Mouse (Mus musculus) liver, adult 2 months (tissue): ENCODE measurements around the gene Oosp2.

Experiments
- CTCF ChIP-seq: fragments of 200-500 bp; IDR thresholded peaks from 2 replicates; pipeline ENCODE4 v1.5.1; 2011; ENCODE audit warnings: low read depth, low read length, control low read depth
- POLR2A ChIP-seq: fragments of 200-500 bp; IDR thresholded peaks from 2 replicates; pipeline ENCODE4 v1.6.1; 2011; ENCODE audit warnings: low read length, control low read depth; ENCODE audit not compliant: insufficient read depth; ENCODE audit errors: extremely low read depth

- TF ChIP-seq POLR2A, result no peak
- no peak for TF ChIP-seq CTCF
Measured at GRCm38 (mm10) chr19:11659142-11659541, 1.2 kb downstream of the Oosp2 start.
